Mouse (Mus musculus) right cerebral cortex, adult 18-20 months (tissue): ENCODE results near the gene Nolc1.
"Not testable (repeated sequence)": the region's sequence is repeated elsewhere in the genome, so short reads cannot be mapped to it uniquely, and the experiment has no call there.

Experiments
- DNase-seq: peaks from one replicate; pipeline ENCODE4 v3.0.0; 2022; ENCODE audit warnings: mixed read lengths

The Nolc1 gene

DNA sequence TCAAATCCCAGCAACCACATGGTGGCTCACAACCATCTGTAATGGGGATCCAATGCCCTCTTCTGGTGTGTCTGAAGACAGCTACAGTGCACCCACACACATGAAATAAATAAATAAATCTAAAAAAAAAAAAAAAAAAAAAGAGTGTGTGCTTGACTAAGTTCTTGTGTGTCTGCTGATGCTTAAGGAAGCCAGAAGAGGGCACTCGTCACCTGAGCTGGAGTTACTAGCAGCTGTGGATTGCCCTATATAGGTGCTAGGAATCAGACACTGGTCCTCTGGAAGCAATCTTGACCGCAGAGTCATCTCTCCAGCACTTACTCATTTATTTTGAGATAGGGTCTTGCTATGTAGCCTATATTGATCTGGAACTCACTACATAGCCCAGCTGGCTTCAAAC is 18.5 kb downstream of the Nolc1 start:
- no peak for DNase-seq

DNA sequence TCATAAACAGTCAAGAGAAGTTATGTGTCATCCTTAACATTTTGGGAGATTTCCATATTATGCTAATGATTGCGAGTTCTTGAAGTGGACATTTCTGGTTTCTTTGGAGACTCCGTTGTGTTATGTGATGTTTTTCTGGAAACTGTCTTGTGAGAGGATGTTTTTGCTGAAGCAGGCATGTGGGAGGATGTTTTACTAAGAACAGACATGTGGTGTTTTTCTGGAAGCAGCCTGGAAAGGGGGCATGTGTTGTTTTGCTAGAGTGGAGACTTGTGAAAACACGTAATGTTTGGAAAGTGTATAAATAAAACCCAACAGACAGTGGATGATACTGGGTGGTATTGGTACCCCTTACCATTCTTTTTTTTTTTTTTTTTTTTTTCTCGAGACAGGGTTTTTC is 19.6 kb downstream of the Nolc1 start:
- DNase-seq, result peak; percentile 50

DNA sequence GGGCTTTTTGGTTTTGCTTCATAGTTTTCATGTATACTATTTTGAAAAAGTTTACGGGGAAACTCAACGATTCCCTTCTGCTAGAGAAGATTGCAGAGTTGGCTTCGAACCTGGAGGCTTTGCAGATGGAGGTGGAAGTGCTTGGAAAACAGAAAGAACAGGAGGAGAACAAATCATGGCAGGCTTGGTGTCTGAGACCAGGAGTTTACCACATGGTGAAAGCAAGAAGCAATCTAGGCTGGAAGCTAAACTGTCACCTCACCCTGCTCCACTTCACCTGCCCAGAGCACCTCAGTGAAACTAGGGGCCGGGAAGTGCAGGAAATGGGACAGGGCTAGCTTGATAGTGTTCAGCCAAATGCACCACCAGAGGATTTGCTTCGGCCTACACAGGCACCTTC is 20.7 kb downstream of the Nolc1 start:
- no peak for DNase-seq

DNA sequence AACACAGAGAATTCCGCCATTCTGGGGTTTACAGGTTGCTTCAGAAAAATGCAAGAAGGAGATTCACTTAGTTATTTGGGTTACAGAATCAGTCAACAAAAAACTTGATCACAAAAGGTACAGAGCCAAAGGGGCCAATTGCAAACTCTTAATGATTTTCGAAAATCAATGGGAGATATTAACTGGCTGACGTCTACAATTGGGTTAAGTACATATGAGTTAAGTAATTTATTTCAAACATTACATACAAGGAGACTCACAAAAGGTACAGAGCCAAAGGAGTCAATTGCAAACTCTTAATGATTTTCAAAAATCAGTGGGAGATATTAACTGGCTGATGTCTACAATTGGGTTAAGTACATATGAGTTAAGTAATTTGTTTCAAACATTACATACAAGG is 23.9 kb downstream of the Nolc1 start:
- no peak for DNase-seq

DNA sequence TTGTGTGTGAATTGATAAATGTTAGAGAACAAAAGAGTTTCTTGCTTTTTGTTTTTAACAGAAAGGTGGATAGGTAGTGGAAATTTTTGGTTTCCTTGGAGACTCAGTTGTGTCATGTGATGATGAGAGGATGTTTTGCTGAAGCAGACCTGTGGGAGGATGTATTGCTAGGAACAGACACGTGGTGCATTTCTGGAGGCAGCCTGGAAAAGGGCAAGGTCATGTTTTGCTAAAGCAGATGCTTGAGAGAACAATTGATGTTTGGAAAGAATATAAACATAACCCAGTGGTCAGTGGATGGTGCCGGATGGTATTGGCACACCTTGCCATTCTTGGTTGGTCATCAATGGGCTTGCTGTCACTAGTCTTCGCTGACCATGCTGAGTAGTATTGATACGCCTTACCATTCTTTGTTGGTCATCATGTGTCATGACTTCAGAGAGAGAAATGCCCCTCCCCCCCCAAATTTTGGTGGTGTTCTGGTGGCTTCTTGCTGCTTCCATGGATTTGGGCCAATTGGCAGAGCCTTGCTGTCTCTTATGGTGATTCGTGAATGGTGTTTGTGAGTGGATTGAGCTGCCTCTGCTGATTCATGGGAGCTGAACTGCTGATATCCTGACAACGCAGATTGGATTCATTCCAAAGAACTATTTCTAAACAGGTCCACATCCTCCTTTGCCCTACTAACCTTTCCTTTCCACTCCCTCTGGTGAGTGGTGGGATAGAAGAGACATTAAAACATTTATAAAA is 27.9 kb downstream of the Nolc1 start:
- DNase-seq, result no peak

DNA sequence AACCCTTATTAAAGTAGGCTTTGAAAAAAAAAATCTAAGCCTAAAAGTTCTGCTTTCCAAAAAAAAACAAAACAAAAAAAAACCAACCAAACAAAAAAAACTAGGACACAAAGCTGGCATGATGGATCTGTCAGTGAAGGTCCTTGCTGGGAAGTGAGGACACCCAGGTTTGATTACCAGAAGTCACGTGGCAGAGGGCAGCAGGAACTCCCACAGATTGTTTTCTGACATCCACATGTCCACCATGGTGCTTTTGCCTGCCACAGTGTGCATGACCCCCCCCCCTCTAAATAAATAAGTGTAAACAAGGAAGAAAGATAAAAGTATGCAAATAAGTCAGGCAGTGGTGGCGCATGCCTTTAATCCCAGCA is 28.5 kb downstream of the Nolc1 start:
- no peak for DNase-seq

DNA sequence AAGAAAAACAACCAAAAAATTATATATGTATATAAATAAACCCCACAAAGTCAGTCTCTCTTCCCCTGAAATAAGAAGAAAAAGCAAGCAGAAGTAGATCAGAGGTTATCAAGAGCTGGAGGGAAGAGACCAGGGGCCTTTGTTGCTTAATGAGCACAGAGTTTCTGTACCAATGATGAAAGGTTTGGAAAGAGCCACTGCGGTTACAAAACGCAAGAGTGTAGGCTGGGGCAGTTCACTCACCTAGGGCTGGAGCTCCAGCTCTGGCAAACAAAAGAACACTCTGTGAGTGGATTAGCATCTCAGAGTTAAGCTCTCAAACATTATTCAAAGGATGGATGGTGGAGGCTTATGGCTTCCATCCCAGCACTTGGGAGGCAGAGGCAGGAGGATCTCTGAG is 34.6 kb downstream of the Nolc1 start:
- DNase-seq, result no peak

DNA sequence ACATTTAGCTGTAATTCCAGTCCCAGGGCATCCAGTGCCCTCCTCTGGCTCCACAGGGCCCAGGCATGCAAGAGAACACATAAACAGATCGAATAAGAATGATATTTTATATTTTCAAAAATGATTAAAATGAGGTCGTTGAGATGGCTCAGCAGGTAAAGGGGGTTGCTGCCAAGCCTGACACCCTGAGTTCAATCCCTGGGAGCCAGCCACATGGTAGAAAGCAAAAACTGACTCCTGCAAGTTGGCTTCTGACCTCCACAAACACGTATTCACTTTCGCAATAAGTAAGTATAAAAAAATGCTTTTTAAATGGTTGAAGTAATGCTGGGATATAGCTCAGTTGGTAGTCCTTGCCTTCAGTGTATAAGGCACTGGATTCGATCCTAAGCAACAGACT is 35.1 kb downstream of the Nolc1 start:
- no peak for DNase-seq

DNA sequence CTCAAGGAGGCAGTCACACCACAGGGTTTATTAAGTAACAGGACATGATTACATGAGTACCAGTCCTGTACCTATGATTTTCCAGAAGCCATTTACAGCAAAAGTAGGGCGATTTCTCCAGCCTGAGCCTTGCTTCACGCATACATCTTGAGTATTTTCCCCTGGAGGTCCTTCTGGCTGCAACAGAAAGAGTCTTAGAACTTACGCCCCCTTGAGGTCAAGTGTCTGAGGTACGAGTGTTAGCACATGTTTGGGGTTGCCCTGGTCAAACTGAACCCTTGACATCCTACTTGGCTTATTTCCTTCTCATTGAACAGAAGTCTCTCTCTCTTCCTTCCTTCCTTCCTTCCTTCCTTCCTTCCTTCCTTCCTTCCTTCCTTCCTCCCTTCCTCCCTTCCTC is 39.0 kb downstream of the Nolc1 start:
- DNase-seq, result no peak

DNA sequence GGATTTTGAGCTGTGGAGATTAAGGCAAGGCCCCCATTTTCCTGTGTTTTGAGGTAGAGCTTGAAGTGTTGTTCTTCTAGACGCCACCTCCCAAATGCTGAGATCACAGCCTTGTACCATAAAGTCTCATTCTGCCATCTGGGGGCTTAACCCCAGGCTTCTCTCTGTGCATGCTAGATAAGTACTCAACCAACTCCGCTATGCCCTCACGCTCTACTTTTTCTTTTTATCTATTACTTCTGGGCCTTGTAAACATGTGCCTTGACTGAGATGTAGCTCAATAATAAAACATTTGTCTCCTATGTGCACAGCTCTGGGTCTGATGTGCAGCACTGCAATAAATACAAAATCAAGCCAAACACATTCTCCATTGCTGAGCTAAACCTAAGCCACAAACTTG is 43.8 kb downstream of the Nolc1 start:
- DNase-seq, result no peak

DNA sequence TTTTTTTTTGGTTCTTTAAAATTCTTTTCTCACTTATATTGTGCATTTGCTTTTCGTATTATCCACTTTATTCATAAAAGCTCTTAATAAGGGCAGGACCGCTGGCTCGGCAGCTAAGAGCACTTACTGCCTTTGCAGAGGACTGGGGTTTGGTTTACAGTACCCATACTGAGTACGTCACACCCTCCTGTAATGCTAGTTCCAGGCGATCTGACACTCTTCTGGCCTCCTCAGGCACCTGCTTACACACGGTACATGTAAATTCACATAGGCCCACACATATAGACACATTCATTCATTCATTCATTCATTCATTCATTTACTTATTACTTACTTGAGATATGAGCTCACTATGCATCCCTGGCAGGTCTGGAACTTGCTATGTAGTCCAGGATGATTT is 45.2 kb downstream of the Nolc1 start:
- DNase-seq, result no peak

DNA sequence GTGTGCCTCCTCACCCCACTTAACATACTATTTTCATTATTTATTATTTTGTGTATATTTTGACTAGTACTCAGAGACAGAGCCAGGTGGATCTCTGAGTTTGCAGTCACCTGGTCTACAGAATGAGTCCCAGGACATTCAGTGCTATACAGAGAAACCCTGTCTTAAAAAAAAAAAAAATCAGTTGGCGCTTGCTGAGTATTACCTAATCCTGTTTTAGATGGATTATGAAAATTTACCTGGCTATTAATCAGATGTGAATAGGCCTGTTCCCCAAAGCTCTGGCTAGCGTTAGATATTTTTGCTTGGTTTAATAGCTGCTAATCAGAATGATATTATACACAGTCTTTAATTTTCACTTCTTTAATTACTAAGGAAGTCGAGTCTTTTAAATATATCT is 48.2 kb downstream of the Nolc1 start:
- no peak for DNase-seq

DNA sequence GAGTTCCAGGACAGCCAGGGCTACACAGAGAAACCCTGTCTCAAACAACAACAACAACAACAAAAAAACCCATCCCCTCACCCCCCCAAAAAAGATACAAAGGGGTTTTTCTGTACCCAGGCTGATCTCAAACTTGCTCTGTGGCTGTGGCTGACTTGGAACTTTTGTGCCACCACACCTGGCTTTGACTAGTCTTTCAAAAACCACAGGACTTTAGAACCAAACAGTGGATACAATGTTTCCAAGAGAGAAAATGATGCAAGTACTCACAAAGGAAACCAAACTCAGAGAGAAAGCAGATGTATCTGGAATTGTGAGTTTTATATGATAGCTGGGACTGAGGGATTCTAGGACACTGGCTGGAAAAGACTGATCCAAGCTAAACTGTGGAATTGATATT is 49.0 kb downstream of the Nolc1 start:
- DNase-seq, result no peak

DNA sequence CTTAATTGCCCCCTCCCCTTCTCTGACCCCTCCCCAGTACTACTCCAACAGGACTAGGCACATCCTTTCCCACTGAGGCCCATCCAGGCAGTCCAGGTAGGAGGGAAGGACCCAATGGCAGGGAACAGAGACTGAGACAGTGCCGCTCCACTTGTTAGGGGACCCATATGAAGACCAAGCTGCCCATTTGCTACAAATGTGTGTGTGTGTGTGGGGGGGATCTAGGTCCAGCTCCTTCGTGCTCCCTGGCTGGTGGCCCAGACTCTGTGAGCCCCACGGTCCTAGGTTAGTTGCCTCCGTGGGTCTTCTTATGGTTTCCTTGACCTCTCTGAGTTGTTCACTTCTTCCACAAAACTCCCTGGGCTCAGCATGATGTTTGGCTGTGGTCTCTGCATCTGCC is 50.6 kb downstream of the Nolc1 start:
- no peak for DNase-seq

DNA sequence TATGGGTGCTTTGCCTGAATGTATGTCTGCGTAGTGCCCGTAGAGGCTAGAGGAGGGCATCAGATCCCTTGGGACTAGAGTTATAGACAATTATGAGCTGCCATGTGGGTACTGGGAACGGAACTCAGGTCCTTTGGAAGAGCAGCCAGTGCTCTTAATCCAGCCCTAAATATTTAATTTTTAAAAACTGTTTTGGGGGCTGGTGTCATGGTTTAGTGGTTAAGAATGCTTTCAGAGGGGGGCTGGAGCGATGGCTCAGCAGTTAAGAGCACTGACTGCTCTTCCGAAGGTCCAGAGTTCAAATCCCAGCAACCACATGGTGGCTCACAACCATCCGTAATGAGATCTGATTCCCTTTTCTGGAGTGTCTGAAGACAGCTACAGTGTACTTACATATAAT is 54.1 kb downstream of the Nolc1 start:
- DNase-seq, result not testable (repeated sequence)

DNA sequence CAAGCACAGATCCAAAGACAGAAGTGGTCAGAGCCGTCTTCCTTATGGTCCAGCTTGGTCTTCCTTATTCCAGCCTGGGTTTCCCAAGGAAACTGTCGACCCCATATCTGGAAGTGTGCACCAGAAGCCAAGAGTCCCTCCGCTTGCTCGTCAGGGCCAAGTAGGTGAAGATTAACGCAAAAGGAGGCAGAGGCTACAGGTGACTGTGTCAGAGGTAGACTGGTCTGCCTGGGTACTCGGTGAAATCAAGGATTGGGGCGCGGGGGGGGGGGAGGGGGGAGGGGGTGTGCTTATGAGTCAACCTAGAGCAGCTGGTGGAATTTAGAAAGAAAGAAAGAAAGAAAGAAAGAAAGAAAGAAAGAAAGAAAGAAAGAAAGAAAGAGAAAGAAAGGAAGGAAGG is 55.6 kb downstream of the Nolc1 start:
- no peak for DNase-seq

DNA sequence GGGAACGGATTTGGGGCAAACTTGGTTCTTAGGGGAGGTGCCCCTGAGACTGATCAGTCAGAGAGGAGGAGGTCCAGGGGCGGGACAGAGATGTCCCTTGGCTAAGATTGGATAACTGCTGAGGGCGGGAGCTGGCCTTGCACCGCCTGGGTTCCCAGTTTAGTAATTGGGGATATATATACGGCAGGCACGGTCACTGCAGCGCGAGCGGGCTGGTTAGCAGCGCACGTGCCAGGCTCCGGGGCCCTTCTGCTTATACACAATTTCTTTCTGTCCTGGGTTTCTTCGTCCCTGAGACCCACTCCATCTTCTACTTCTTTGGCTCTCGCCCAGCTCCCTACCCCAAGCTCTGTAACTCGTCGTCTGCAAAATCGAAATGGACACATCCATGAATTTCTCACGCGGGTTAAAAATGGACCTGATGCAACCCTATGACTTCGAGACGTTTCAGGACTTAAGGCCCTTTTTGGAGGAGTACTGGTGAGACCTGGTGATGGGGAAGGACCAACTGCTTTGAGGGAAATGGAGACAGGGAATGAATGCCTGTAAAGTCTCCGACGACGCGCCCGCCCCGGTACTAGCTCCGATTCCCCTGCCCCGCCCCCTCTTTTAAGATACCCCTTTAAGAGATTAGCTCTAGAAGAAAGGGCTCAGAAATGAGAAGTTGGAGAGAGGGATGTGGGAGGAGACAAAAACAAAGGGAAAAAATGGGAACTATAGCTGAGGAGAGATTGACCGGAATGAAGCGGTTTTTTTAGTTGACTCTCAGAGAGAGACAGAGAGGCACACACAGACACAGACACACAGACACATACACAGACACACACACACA is 56.2 kb downstream of the Nolc1 start, which contains the start of gene Elovl3:
Gene Elovl3 (plus strand): TSS at position 204 of the 832 bp plus-strand sequence.
- no peak for DNase-seq

DNA sequence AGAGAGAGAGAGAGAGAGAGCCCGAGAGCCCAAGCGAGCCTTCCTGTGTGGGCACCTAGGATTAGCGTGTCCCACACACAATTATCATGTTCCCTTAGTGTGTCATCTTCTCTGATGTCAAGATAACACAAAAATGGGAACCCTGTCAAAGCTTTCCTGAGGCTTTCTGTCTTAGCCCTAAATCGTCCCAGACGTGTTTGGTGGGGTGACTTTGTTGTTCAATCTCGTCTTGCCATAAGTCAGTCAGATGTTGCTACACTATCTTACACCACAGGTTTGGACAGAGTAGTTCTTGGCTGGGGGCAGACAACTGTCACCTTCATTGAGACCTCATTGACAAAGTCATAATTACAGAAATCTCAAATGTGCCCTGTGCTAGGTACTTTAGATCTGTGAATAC is 56.9 kb downstream of the Nolc1 start:
- no peak for DNase-seq
